Mouse (Mus musculus): ENCODE measurements at regions not wholly inside any gene's neighbourhood (a gene's known extent, or its start where the extent isn't known, plus 50 kb on each side); places are given as distances from the start of the nearest gene placed in this dataset.

GRCm38 (mm10) chr3:52792121-52792520 is 224.9 kb downstream of the Cog6 start:
- TF ChIP-seq CTCF (IDR thresholded peaks at IDR 0.05) (no peak), POLR2A (IDR thresholded peaks at IDR 0.05; ENCODE audit: insufficient read depth, low read depth, low read length) (no peak), EP300 (IDR thresholded peaks at IDR 0.05; ENCODE audit: insufficient read depth, low read depth, low read length) (no peak)
